Mouse (Mus musculus): ENCODE measurements around the gene Myog. TPM values are rescaled to one million over a fixed set of nuclear protein-coding genes. Genes with fewer than 3 reads are reported as not detected.

Myog gene
- polyA plus RNA-seq, 1 experiment from 2014 or later, result 1.1 TPM

Other genes starting within 250 kb of the Myog start
- 78.2 and 80.8 TPM in 2 replicates for gene Btg2, start 210.9 kb upstream of the Myog start, polyA plus RNA-seq (2016; fragmentation: Nextera tagmentation; extraction: Ambion mirVana)
- gene Chit1, start 178.7 kb upstream of the Myog start, polyA plus RNA-seq (2016; fragmentation: Nextera tagmentation; extraction: Ambion mirVana), result 0.07 and 0.12 TPM in 2 replicates
- gene Chil1, start 107.8 kb upstream of the Myog start, polyA plus RNA-seq (2016; fragmentation: Nextera tagmentation; extraction: Ambion mirVana), result 1.4 and 1.5 TPM in 2 replicates
- gene Mybph, start 96.5 kb upstream of the Myog start, polyA plus RNA-seq (2016; fragmentation: Nextera tagmentation; extraction: Ambion mirVana), result 0.37 and 1.1 TPM in 2 replicates
- gene Adora1, start 54.6 kb upstream of the Myog start, polyA plus RNA-seq (2016; fragmentation: Nextera tagmentation; extraction: Ambion mirVana), result 0.06 and 0.16 TPM in 2 replicates
- 1.5 TPM in 2 replicates for gene Ppfia4, start 42.9 kb downstream of the Myog start, polyA plus RNA-seq (2016; fragmentation: Nextera tagmentation; extraction: Ambion mirVana)
- 62.9 and 69.7 TPM in 2 replicates for gene Tmem183a, start 72.0 kb downstream of the Myog start, polyA plus RNA-seq (2016; fragmentation: Nextera tagmentation; extraction: Ambion mirVana)
- not detected in 2 replicates for gene 4933406M09Rik, start 96.0 kb downstream of the Myog start, polyA plus RNA-seq (2016; fragmentation: Nextera tagmentation; extraction: Ambion mirVana)
- gene Cyb5r1, start 115.6 kb downstream of the Myog start, polyA plus RNA-seq (2016; fragmentation: Nextera tagmentation; extraction: Ambion mirVana), result 23.0 and 24.8 TPM in 2 replicates
- gene Adipor1, start 125.4 kb downstream of the Myog start, polyA plus RNA-seq (2016; fragmentation: Nextera tagmentation; extraction: Ambion mirVana), result 113 and 114 TPM in 2 replicates
- gene Klhl12, start 165.5 kb downstream of the Myog start, polyA plus RNA-seq (2016; fragmentation: Nextera tagmentation; extraction: Ambion mirVana), result 40.2 and 41.7 TPM in 2 replicates
- gene Rabif, start 204.7 kb downstream of the Myog start, polyA plus RNA-seq (2016; fragmentation: Nextera tagmentation; extraction: Ambion mirVana), result 23.5 and 24.2 TPM in 2 replicates

Data from liver, embryonic 12.5 days (tissue).